Mouse (Mus musculus): ENCODE results near the gene Noxa1. TPM values are rescaled to one million over a fixed set of nuclear protein-coding genes. Genes with fewer than 3 reads are reported as not detected.

Noxa1 gene
- polyA plus RNA-seq, 1 experiment from 2014 or later, result 1.1 TPM

DNA sequence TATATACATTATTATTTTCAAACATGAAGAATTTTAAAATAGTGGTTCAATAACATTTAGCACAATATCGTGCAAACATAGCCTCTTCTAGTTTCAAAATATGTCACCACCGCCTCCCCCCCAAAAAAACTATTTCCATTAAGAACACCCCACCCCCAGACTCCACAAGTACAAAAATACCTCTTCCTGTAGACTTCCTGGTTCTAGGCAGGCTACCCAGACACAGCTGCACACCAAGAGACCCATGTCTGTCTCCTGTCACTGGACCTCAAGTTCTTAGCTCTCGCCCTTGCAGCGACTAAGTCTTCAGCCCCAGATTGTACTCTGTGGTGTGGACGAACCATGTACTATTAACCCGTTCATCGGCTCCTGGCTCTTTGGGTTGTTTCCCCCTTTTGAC lies 26.0 kb upstream of the Noxa1 start:
- Histone ChIP-seq H3K9me3 (no peaks in the 10 kb centered on the region), H3K4me2 (no peak overlapping the region), H3K36me3 (no peaks in the 10 kb centered on the region), H3K27ac (no peak overlapping the region), H3K27me3 (no peaks in the 10 kb centered on the region), H3K4me1 (peaks cover 5% of the 10 kb centered on the region; the same call in 1 of the 2 replicates), H3K4me3 (no peak overlapping the region), H3K9ac (no peak overlapping the region)
- 69% methylated on average over 7 of the region's 7 CpGs for WGBS
- ATAC-seq (ENCODE audit: borderline replicate concordance, extremely low read depth, low FRiP score, low TSS enrichment), result no peak

DNA sequence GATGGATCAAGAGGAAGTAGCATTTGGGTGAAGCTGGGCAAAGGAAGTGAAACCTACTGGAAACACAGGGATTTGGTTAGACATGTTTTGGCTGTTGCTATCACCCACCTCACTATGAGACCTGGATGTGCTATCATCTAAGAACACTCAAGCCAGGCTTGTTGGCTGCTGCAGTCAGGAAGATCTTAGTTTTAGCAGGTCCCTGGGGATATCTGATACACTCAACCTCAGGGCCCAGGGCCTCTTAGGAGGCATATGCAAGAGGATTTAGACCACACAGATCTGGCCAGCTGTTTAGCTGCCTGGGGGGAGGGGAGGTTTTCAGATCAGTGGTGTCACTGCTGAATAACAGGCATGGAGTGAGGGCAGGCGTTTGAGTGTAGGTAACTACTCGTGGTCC lies 20.5 kb upstream of the Noxa1 start:
- no peak overlapping the region for H3K4me3 ChIP-seq
- no peaks in the 10 kb centered on the region for H3K27me3 ChIP-seq
- H3K4me1 ChIP-seq, result 0 out of 2 replicates have a peak, but pooled peaks cover 4% of the 10 kb centered on the region
- ATAC-seq (ENCODE audit: borderline replicate concordance, extremely low read depth, low FRiP score, low TSS enrichment), result no peak
- no peak overlapping the region for H3K27ac ChIP-seq
- H3K4me2 ChIP-seq, result no peak overlapping the region
- H3K36me3 ChIP-seq, result no peaks in the 10 kb centered on the region
- no peaks in the 10 kb centered on the region for H3K9me3 ChIP-seq
- no peak overlapping the region for H3K9ac ChIP-seq
- 39% methylated on average over 2 of the region's 2 CpGs for WGBS

DNA sequence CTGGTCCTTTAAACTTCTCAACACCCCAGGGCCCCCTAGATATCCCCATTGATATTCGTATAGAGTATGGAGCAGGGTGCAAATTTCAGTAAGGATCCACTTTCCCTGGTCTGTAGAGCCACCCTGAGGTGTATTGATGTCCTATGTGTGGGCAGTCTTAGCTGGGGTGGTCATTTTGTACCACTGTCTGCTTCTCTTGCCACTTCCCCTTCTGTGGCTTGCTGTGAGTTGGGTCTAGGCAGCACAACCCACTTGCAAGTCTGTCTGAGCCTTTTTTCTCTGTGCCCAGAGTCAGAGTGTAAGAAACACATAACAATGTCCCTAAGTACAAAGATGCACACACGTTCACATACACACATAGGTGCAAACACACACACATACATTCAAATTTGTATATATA lies 19.4 kb upstream of the Noxa1 start:
- Histone ChIP-seq H3K4me2 (no peak overlapping the region), H3K9me3 (no peaks in the 10 kb centered on the region), H3K4me1 (0 out of 2 replicates have a peak, but pooled peaks cover 4% of the 10 kb centered on the region), H3K36me3 (no peaks in the 10 kb centered on the region), H3K27me3 (no peaks in the 10 kb centered on the region), H3K9ac (no peak overlapping the region), H3K4me3 (no peak overlapping the region), H3K27ac (no peak overlapping the region)
- no peak for ATAC-seq (ENCODE audit: borderline replicate concordance, extremely low read depth, low FRiP score, low TSS enrichment)
- 69% methylated on average over 2 of the region's 2 CpGs for WGBS

DNA sequence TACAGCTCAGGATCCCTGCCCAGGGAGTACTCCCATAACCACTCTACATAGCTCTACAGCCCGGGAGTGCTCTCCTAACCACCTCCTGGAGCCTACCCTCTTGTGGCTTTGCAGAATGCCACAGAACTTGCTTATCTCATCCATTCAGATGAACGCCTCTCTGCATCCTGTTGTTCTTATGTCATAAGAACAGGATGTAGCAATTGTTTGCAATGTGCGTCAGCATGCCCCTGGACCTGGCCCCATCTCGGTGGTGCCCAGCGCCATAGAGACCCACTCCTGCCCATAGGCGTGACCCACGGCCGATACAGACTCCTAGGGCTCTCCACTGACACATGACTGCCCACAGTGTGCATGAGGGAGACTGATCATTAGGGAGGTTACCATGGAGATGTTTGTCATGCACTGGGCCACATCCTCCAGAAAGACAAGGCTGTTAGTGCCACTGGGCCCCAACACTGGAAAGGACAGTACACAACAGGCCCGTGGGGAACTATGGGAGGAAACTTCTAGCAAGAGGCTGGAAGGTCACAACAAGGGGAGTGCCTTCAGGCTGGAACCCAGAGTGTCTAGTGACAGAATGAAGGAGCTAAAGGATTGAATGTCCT lies 16.3 kb upstream of the Noxa1 start:
- WGBS, result 47% methylated on average over 9 of the region's 9 CpGs
- no peak overlapping the region for H3K9ac ChIP-seq
- peaks cover 11% of the 10 kb centered on the region; the same call in 1 of the 2 replicates for H3K4me1 ChIP-seq
- no peak overlapping the region for H3K4me3 ChIP-seq
- peak; percentile 60 for ATAC-seq (ENCODE audit: borderline replicate concordance, extremely low read depth, low FRiP score, low TSS enrichment)
- no peaks in the 10 kb centered on the region for H3K9me3 ChIP-seq
- no peaks in the 10 kb centered on the region for H3K27me3 ChIP-seq
- no peak overlapping the region for H3K4me2 ChIP-seq
- H3K27ac ChIP-seq, result peak overlapping the region; percentile 85
- H3K36me3 ChIP-seq, result no peaks in the 10 kb centered on the region

DNA sequence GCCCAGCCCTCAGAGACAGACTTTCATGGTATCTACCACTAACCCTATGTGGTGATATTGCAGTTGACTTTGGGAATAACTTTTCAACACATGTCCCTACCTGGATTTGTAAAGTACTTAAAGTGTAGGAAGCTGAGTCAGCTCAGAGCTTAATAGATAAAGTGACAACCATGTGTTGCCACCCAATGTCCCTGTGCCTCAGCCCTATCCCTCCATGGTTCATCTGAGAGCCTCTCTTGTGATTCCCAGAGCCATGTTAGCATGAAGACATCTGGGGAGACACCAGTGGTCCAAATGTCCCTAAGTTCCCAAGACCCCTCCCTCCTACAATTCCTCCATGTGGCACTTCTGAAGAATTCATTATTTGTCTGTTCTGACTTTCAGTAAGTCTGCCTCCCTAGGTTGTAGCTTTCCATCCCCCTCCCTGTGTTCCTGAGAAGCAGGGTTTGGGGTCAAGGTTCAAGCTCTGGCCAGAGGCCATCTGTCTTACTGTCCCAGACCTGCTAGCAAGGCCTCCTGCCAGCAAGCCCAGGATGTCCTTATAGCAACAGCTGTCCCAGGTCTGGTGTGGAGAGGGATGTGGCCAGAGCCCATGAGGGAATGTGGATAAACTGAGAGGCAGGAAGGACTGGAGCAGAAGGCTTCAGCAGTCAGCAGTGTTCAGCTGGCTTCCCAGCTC lies 15.7 kb upstream of the Noxa1 start:
- Histone ChIP-seq H3K4me1 (peaks cover 13% of the 10 kb centered on the region; the same call in 1 of the 2 replicates), H3K4me2 (no peak overlapping the region), H3K9me3 (no peaks in the 10 kb centered on the region), H3K36me3 (no peaks in the 10 kb centered on the region), H3K9ac (no peak overlapping the region), H3K4me3 (no peak overlapping the region), H3K27ac (peak overlapping the region; percentile 85), H3K27me3 (no peaks in the 10 kb centered on the region)
- no peak for ATAC-seq (ENCODE audit: borderline replicate concordance, extremely low read depth, low FRiP score, low TSS enrichment)

DNA sequence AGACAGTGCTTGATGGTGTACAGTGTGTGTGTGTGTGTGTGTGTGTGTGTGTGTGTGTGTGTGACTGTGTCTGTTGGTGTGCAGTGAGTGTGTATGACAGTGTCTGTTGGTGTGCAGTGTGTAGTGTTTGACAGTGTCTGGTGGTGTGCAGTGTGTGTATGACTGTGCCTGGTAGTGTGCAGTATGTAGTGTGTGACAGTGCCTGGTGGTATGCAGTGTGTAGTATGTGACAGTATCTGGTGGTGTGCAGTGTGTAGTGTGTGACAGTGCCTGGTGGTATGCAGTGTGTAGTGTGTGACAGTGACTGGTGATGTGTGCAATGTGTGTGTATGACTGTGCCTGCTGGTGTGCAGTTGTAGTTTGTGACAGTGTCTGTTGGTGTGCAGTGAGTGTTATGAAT lies 14.5 kb upstream of the Noxa1 start:
- H3K4me3 ChIP-seq, result no peak overlapping the region
- ATAC-seq (ENCODE audit: borderline replicate concordance, extremely low read depth, low FRiP score, low TSS enrichment), result no peak
- H3K27ac ChIP-seq, result no peak overlapping the region
- no peaks in the 10 kb centered on the region for H3K9me3 ChIP-seq
- H3K27me3 ChIP-seq, result no peaks in the 10 kb centered on the region
- H3K4me2 ChIP-seq, result no peak overlapping the region
- H3K36me3 ChIP-seq, result no peaks in the 10 kb centered on the region
- H3K9ac ChIP-seq, result no peak overlapping the region
- peaks cover 13% of the 10 kb centered on the region; the same call in 1 of the 2 replicates for H3K4me1 ChIP-seq

DNA sequence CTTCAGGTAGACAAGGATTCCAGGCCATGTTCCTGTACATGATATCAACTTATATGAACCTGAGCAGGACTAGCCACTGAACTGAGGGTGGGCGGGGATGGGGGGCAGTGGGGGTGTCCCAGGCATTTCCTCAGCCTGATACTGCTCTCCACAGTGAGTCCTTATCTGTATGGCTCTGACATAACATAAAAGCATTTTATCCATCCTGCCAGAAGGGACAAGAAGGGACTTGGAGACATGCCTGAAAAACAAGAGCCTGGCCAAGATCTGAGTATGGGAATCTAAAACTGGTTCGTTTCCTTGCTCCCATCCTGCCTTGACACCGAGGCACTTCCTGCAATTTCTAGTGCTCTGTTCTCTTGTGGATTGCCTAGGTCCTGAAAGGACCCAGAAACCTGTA lies 11.1 kb upstream of the Noxa1 start:
- no peak overlapping the region for H3K9ac ChIP-seq
- WGBS, result 49% methylated on average over 3 of the region's 3 CpGs
- no peaks in the 10 kb centered on the region for H3K36me3 ChIP-seq
- no peaks in the 10 kb centered on the region for H3K27me3 ChIP-seq
- no peak overlapping the region for H3K27ac ChIP-seq
- no peak overlapping the region for H3K4me3 ChIP-seq
- peaks cover 13% of the 10 kb centered on the region; the same call in 1 of the 2 replicates for H3K4me1 ChIP-seq
- no peaks in the 10 kb centered on the region for H3K9me3 ChIP-seq
- H3K4me2 ChIP-seq, result no peak overlapping the region
- 0 out of 2 replicates have a peak, but pooled peaks have one; percentile 49 for ATAC-seq (ENCODE audit: borderline replicate concordance, extremely low read depth, low FRiP score, low TSS enrichment)

DNA sequence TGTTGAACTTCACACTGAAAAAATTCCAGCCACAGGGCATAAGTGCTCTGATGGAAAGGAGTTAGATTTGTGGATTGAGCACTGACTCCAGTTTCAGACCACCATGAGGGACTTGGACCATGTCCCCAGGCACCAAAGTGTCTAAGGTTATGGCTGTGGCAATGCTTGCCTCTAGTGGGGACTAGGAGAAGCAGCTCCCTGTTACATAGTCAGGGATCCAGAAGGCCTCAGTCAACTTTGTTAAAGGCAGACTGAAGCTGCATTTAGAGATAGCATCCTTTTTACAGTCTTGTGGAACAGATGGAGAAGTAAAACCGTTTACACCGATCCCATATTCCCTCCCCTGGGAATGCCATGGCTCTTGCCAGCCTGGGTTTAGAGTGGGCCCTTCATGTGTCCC lies 9.2 kb upstream of the Noxa1 start:
- Histone ChIP-seq H3K4me3 (no peak overlapping the region), H3K9ac (no peak overlapping the region), H3K27me3 (no peaks in the 10 kb centered on the region), H3K9me3 (no peaks in the 10 kb centered on the region), H3K4me2 (no peak overlapping the region), H3K4me1 (peaks cover 10% of the 10 kb centered on the region; the same call in 1 of the 2 replicates), H3K36me3 (no peaks in the 10 kb centered on the region), H3K27ac (no peak overlapping the region)
- WGBS, result 83% methylated on average over 2 of the region's 2 CpGs
- no peak for ATAC-seq (ENCODE audit: borderline replicate concordance, extremely low read depth, low FRiP score, low TSS enrichment)

DNA sequence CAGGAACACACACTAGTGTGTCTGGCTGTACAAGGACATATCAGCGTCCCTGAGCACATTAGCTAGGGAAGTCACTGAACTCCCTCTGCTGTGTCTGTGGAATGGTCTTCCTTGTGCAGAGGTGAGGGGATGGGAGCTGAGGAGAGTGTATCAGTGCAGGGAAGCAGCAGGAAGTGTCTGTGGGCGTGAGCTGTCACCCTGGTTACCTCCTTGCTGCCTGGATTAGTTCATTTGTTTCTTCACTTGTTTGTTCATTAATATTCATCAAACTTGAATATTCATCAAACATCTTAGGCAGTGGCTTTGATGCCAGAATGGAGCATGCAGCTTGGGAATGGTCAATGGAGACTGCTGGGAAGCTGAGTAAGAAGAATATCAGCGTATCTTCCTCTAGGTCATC lies 4.8 kb upstream of the Noxa1 start:
- Histone ChIP-seq H3K9me3 (no peaks in the 10 kb centered on the region), H3K9ac (no peak overlapping the region), H3K4me3 (no peak overlapping the region), H3K27ac (no peak overlapping the region), H3K4me2 (no peak overlapping the region), H3K36me3 (no peaks in the 10 kb centered on the region), H3K4me1 (0 out of 2 replicates have a peak, but pooled peaks cover 2% of the 10 kb centered on the region), H3K27me3 (peaks cover under 1% of the 10 kb centered on the region; the same call in 1 of the 2 replicates)
- WGBS, result 72% methylated on average over 3 of the region's 3 CpGs
- ATAC-seq (ENCODE audit: borderline replicate concordance, extremely low read depth, low FRiP score, low TSS enrichment), result no peak

DNA sequence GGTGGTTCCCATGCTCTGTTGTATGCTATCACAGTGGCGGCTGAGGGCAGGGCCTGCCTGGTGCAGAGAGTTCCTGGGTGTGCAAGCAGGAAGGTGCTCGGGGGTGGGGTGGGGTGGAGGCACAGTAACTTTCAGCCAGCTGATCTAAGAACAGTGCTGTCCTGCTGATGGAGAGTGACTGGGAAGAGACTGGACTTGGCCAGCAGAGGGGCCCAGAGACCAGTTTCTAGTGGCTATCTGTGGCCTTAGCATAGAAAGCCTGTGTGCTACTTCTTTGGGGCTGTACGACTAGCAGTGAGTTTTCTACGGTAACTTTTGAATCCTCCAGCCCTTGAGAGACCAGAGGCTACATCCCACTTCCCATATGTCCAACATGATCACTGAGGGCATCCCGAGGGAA lies 4.0 kb upstream of the Noxa1 start:
- Histone ChIP-seq H3K4me1 (0 out of 2 replicates have a peak, but pooled peaks cover 4% of the 10 kb centered on the region), H3K27ac (no peak overlapping the region), H3K27me3 (peaks cover 4% of the 10 kb centered on the region; the same call in 1 of the 2 replicates), H3K36me3 (no peaks in the 10 kb centered on the region), H3K4me2 (no peak overlapping the region), H3K4me3 (no peak overlapping the region), H3K9ac (no peak overlapping the region), H3K9me3 (no peaks in the 10 kb centered on the region)
- no peak for ATAC-seq (ENCODE audit: borderline replicate concordance, extremely low read depth, low FRiP score, low TSS enrichment)
- 54% methylated on average over 5 of the region's 5 CpGs for WGBS

DNA sequence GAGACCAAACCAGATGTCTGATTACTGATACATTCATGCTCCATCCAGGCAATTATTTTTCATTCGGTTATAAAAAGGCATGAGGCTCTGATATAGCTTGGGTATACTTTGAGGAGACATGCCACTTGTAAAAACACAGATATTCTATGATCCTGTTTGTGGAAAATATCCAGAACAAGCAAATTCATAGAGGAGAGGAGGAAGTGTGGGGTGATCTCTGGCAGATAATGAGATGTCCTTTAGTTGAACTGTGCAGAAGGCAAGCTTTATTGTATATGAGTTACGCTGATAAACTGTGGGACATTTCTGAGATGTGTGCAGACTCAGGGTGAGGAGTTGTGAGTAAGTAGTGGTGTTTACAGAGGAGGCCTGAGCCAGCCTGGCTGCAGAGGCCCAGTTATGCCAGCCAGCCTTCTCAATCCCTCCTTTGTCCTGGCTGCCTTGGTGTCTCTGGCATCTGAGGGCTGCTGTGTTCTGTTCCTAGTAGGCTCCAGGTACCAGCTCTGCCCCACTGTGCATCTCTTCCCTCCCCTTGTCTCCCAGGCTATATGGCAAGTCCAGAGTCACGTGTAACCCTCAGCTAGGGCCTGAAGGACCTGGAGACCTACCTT lies 3.2 kb upstream of the Noxa1 start:
- 56% methylated on average over 3 of the region's 3 CpGs for WGBS
- 0 out of 2 replicates have a peak, but pooled peaks cover 4% of the 10 kb centered on the region for H3K4me1 ChIP-seq
- peaks cover 4% of the 10 kb centered on the region; the same call in 1 of the 2 replicates for H3K27me3 ChIP-seq

DNA sequence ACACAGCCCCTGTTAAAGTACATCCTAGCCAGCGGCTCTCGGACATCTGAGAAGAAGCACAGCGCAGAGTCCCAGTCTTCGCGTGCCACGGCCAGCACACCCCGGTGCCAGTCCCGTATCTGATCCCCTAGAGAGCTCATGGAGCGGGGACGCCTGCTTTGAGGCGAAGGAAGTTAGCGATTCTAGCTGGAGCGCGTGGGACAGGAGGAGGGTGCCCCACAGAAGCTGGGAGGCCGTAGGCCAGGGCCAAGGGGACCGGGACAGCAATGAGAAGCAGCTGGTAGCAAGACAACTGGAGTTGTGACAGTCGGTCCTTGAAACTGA lies 202 bp downstream of the Noxa1 start:
- Histone ChIP-seq H3K27ac (no peak overlapping the region), H3K27me3 (peaks cover 4% of the 10 kb centered on the region; the same call in 1 of the 2 replicates), H3K4me1 (0 out of 2 replicates have a peak, but pooled peaks cover 4% of the 10 kb centered on the region), H3K4me2 (peak overlapping the region; percentile 50), H3K9me3 (no peaks in the 10 kb centered on the region), H3K4me3 (peak overlapping the region; percentile 18), H3K36me3 (no peaks in the 10 kb centered on the region), H3K9ac (no peak overlapping the region)
- ATAC-seq (ENCODE audit: borderline replicate concordance, extremely low read depth, low FRiP score, low TSS enrichment), result 0 out of 2 replicates have a peak, but pooled peaks have one; percentile 12
- 24% methylated on average over 17 of the region's 17 CpGs for WGBS

More for the DNA sequence above, 3.2 kb upstream of the Noxa1 start:
- Histone ChIP-seq H3K9me3 (no peaks in the 10 kb centered on the region), H3K27ac (no peak overlapping the region), H3K4me3 (no peak overlapping the region), H3K36me3 (no peaks in the 10 kb centered on the region), H3K9ac (no peak overlapping the region), H3K4me2 (no peak overlapping the region)
- no peak for ATAC-seq (ENCODE audit: borderline replicate concordance, extremely low read depth, low FRiP score, low TSS enrichment)

All from lung, embryonic 15.5 days (tissue).